In genomic region chr16:24090981-24091380, GRCm38 (mm10) we compare ENCODE assay signal across 21 mouse cellular contexts.
"Had no signal": no experiment of that assay in that cellular context is flagged by ENCODE, and none has a peak within 500 bp of the region (broad histone marks: within the 10 kb centered on the region; RNA-seq: fewer than 3 reads in every experiment).

No protein-coding gene starts in this region.

- DNase-seq: forebrain, postnatal 0 days; gastrocnemius, postnatal 14 days; gastrocnemius, postnatal 36 days; heart, adult 2 months; heart, postnatal 14 days; heart, postnatal 36 days; kidney, adult 11 months; kidney, adult 8-10 months; kidney, postnatal 10 days; kidney, postnatal 25 days; kidney, postnatal 4 days; liver, embryonic 13.5 days had no signal

- H3K4me1 ChIP-seq: forebrain, embryonic 15.5 days; heart, embryonic 12.5 days; hindbrain, embryonic 13.5 days; hindbrain, embryonic 15.5 days; limb, embryonic 10.5 days; limb, embryonic 12.5 days had no signal

- H3K4me2 ChIP-seq: forebrain, embryonic 15.5 days; heart, embryonic 12.5 days; hindbrain, embryonic 13.5 days; hindbrain, embryonic 15.5 days; limb, embryonic 12.5 days; liver, embryonic 13.5 days had no signal

- H3K36me3 ChIP-seq: forebrain, embryonic 15.5 days; heart, embryonic 12.5 days; hindbrain, embryonic 13.5 days; hindbrain, embryonic 15.5 days; limb, embryonic 10.5 days; limb, embryonic 12.5 days; liver, embryonic 13.5 days had no signal

- H3K27ac ChIP-seq: forebrain, embryonic 15.5 days; heart, adult 2 months; hindbrain, embryonic 13.5 days; hindbrain, embryonic 15.5 days; hindbrain, postnatal 0 days; layer of hippocampus, adult 2 months; left cerebral cortex, adult 2 months; limb, embryonic 10.5 days; limb, embryonic 12.5 days; liver, embryonic 13.5 days had no signal

- H3K27me3 ChIP-seq: forebrain, embryonic 15.5 days; heart, embryonic 12.5 days; hindbrain, embryonic 13.5 days; hindbrain, embryonic 15.5 days; limb, embryonic 12.5 days; liver, embryonic 13.5 days had no signal

- H3K9me3 ChIP-seq: forebrain, embryonic 15.5 days; heart, embryonic 12.5 days; hindbrain, embryonic 13.5 days; hindbrain, embryonic 15.5 days; limb, embryonic 10.5 days; limb, embryonic 12.5 days; liver, embryonic 13.5 days had no signal

- H3K4me3 ChIP-seq: forebrain, embryonic 15.5 days; heart, adult 2 months; heart, embryonic 12.5 days; hindbrain, embryonic 13.5 days; hindbrain, embryonic 15.5 days; layer of hippocampus, adult 2 months; left cerebral cortex, adult 2 months; limb, embryonic 10.5 days; limb, embryonic 12.5 days; liver, embryonic 13.5 days had no signal

- H3K9ac ChIP-seq: forebrain, embryonic 15.5 days; forebrain, postnatal 0 days; heart, embryonic 12.5 days; hindbrain, embryonic 13.5 days; hindbrain, embryonic 15.5 days; limb, embryonic 12.5 days; liver, embryonic 13.5 days had no signal

- ATAC-seq: forebrain, embryonic 15.5 days; forebrain, postnatal 0 days; hindbrain, postnatal 0 days had no signal
